Mouse (Mus musculus) gastrocnemius, adult 2 months (tissue): ENCODE data around the gene Clybl. TPM values are rescaled to one million over a fixed set of nuclear protein-coding genes. Genes with fewer than 3 reads are reported as not detected.

Experiments
- DNase-seq: peaks from one replicate; pipeline ENCODE4 v3.0.0; 2022
- H3K27ac ChIP-seq: fragments of 200-600 bp; 2 replicates; pipeline ENCODE4 v1.8.1; 2022; ENCODE audit warnings: mild to moderate bottlenecking
- H3K4me3 ChIP-seq: fragments of 200-600 bp; 2 replicates; pipeline ENCODE4 v1.8.1; 2022; ENCODE audit warnings: mild to moderate bottlenecking, moderate library complexity
- CTCF ChIP-seq: fragments of 200-600 bp; IDR thresholded peaks from 2 replicates; pipeline ENCODE4 v1.8.1; 2022; ENCODE audit warnings: antibody characterized with exemption, mild to moderate bottlenecking, moderate library complexity
- intact Hi-C: fragments of 180-260 bp; cut with DNase I; formaldehyde crosslinking; loops from one replicate; pipeline ENCODE4 v1.15.1; 2025
- total RNA-seq, 2 experiments: library from RNA; stranded (reverse); gene quantifications; 2 replicates each; pipeline ENCODE4 v1.2.3; 2021

Gene Clybl
- total RNA-seq, 2 experiments from 2014 or later, result 52.3 to 68.4 TPM

DNA sequence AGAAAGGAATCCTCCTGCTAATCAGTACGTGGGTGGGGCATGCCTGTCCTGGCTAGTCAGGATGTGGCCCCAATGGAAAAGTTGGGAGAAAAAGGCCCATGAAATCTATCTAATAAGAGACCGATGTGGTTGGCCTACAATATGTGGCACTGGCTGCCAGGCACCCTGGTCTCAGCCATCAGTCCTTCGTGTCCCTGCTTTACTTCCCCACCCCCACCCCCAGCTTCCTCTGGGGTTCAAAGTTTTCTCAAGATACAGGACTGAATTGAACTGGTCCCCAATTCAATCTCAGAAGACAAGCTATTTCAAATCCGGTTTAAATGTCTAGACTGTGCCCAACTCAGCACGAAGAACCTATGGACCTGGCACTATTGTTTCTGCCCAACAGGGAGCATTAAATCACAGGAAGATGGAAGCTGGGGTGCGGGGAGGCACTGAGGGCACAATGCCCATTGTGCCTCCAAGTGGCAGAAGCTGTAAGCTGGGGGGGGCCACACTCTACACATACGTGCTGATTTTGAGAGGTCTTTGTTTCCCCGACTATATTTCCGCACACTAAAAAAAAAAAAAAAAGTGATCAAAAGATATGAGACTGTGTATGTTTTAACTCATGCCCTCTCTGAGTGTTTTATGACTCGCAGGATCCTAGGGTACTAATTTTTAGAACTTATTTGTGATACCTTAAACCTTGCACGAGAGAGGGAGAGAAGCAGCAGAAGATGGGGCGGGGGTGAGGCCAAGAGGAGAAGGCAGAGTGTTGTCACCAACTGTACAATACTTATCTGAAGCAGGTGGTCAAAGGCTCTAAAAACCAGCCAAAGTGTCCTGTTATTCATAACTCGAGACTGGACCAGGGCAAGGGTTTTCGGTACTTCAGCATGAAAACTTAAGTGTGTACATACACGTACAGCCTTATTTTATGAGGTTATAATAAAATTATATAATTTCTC lies 199.7 kb downstream of the Clybl start:
- intact Hi-C loops, result no loop called here
- DNase-seq, result no peak
- H3K4me3 ChIP-seq, result no peak overlapping the region
- H3K27ac ChIP-seq, result no peak overlapping the region
- TF ChIP-seq CTCF, result no peak

DNA sequence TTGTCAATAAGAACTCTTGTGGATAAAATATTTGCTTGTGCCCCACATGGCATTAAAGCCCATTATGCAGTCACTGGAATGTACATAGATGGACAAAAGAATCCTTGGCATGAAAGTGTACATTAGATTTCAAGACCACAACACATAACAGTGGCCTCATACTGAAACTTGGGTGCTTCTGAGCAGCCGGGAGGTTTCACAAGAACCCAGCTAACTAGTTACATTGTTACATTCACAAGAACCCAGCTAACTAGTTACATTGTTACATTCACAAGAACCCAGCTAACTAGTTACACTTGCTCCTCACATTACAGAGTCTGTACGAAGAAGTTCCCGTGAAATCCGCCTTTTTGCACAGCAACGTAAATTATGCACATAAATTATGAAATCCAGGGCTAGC lies 200.8 kb downstream of the Clybl start:
- no peak for DNase-seq
- intact Hi-C loops, result no loop called here

DNA sequence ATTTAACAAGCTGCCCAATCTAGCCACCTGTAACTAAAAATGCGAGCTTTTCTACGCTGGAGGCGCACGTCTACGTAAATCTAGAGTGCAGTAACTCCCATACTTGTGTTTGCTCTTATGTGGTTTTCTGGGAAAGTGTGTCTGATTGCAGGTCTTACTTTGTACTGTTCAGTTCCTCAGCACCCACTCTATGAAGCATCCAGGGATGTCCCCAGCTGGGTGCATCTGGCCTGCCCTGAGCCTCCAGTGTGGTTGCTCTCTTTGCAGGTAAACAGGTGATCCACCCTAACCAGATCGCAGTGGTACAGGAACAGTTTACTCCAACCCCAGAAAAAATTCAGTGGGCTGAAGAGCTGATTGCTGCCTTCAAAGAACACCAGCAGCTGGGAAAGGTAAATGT lies 202.4 kb downstream of the Clybl start:
- intact Hi-C loops, result no loop called here
- Histone ChIP-seq H3K27ac (no peak overlapping the region), H3K4me3 (no peak overlapping the region)
- TF ChIP-seq CTCF, result no peak
- no peak for DNase-seq

More for the DNA sequence above, 200.8 kb downstream of the Clybl start:
- Histone ChIP-seq H3K4me3 (no peak overlapping the region), H3K27ac (no peak overlapping the region)
- no peak for TF ChIP-seq CTCF

DNA sequence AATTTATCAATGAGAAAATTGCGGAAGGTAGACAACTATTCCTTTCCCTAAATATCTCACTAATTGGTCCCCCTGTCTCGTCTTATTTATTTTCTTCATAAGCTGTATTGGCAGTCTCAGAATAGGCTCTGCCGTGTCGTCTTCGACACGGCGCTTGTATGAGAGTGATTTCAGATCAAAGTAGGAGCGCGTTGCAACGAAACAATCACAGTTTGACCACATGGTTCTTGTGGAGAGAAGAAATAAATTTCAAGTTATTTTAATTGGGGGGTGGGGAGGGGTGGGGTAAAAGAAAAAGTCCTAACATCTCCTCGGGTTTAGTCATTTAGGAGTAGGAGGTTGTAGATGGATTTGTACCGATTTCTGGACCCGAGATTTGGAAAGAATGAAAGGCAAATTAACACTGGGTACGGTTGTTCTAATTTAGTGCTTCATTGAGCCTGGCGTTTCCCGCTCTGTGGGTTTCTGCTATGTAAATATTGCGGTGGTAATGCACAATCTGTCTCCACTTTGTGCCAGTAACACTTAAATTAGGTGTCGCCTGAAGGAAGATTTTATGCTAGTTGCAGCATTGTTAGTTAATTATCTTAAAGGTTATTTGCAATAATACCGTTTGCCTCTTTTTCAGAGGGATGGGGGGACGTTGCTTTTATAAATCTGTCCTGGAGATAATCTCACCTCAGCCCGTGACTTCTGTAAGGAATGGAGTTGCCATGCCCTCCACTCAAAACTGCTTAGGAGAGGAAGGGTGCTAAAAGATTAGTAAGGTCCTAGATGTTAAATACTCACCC lies 203.1 kb downstream of the Clybl start:
- no peak overlapping the region for H3K4me3 ChIP-seq
- no peak overlapping the region for H3K27ac ChIP-seq
- intact Hi-C loops, result no loop called here
- no peak for TF ChIP-seq CTCF
- DNase-seq, result no peak

DNA sequence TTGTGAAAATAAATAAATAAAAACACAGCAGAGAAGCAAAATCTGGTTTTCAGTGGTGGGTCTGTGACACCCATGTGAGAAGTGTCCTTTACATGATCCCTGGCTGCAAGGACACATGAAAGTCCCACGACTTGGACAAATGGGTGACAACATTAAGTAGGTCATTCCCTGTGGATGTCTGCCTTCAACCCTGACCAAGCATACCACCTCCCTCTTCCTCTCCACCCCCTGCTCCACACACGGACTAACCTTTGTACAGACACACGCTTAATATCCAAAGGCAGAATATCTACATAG lies 203.7 kb downstream of the Clybl start:
- no peak for DNase-seq
- Histone ChIP-seq H3K27ac (no peak overlapping the region), H3K4me3 (no peak overlapping the region)
- TF ChIP-seq CTCF, result no peak
- intact Hi-C loops, result no loop called here

DNA sequence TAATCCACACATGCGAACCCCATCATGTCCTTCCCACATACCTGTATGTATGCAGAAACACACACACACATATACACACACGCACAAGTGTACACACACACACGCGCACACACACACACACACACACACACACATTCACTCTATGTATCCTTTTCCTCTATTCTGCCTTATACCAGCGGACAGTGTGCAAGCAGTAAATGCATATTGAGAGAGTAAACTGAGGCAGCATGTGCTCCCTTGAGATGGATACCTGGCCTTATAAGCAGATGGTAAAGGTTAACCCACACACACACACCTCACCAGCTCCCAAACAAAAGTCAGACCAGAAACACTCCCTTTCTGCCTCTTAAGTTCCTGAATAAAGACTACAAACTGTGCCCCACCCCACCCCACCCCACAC lies 204.3 kb downstream of the Clybl start:
- Histone ChIP-seq H3K27ac (no peak overlapping the region), H3K4me3 (no peak overlapping the region)
- no peak for DNase-seq
- TF ChIP-seq CTCF, result no peak
- intact Hi-C loops, result no loop called here

DNA sequence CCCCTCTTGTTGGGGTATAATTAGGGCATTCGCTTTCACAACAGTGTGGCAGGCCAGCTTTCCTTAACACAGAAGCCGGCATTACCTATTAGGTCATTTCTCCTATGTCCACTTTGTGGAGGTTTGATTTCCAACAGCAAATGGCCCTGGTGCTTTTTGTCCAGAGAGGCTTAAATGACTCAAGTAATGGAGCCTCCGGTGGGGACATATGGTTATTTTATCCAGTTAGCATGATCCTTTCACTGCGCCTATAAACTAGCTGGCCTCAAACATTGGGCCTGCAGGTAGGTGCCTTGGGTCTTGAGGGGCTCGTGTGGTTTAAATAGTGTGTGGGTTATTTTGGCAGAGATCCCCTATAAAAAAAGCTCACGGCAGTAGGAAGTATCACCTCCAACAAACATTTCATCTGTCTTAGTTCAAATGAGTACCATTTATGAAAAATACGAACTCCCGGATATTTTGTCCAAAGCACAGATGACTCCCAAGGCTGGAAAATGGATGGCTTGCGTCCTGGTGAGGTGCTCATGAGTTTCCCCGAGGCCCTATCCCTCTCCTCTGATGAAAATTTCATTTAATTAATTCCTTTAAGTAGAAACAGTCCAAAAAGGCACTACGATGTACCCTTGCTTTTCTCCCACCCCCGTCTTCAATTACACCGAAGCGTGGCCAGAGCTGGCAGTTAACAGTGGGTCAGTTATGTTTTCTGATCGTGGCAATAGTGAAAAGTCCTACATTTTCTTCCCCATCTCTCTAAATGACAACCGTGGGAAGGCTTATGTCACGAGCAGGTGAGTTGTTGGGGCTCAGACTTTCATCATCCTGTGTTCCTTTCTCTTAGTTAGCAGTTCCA lies 205.0 kb downstream of the Clybl start:
- no peak for TF ChIP-seq CTCF
- H3K4me3 ChIP-seq, result no peak overlapping the region
- DNase-seq, result no peak
- H3K27ac ChIP-seq, result no peak overlapping the region
- intact Hi-C loops, result no loop called here

DNA sequence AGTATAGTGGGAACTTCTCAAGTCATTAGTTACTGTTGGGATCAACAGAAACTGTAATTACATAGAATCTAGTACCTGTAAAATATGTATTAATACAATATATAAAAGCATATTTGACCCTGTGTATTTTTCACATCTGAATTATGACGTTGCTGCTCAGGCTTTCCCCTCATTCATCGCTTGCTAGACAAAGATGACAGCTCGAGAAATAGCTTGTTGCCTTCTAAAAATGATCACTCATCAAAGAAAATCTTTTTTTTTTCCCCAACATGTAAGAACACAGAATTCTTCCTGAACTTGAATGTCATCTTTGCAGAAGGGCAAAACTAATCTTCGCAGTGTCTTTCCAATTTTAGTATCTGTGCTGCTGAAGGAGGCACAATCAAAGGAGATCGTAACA lies 206.3 kb downstream of the Clybl start:
- Histone ChIP-seq H3K27ac (no peak overlapping the region), H3K4me3 (no peak overlapping the region)
- DNase-seq, result no peak
- intact Hi-C loops, result no loop called here
- TF ChIP-seq CTCF, result no peak

DNA sequence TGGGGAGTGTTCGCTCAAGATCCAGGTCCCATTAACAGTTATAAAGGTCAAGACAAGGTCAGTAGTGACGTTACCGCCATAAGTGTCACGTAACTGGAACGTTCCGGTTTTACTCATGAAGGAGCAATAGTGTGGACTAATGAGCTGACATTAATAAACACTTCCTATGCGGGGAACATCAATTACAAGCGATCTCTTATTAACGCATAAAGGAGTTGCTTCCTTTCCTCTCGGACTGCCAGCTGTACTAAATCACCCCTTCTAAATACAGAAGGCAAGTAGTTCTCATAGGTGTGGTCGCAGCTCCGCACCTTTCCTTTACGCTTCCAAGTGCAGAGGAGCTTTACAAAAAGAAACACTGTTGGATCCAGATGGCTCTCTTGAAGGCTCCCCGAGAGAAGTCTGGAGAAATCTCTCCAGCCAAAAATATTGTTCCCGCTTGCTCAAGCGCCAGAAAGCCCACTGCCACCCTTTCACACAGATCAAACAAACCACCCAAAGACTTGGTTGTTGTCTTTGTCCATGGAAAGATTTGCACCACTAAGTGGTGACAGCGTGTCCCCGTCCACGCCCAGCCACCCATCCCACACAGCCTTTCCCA lies 207.0 kb downstream of the Clybl start:
- intact Hi-C loops, result no loop called here
- H3K27ac ChIP-seq, result no peak overlapping the region
- H3K4me3 ChIP-seq, result no peak overlapping the region
- no peak for DNase-seq
- no peak for TF ChIP-seq CTCF

DNA sequence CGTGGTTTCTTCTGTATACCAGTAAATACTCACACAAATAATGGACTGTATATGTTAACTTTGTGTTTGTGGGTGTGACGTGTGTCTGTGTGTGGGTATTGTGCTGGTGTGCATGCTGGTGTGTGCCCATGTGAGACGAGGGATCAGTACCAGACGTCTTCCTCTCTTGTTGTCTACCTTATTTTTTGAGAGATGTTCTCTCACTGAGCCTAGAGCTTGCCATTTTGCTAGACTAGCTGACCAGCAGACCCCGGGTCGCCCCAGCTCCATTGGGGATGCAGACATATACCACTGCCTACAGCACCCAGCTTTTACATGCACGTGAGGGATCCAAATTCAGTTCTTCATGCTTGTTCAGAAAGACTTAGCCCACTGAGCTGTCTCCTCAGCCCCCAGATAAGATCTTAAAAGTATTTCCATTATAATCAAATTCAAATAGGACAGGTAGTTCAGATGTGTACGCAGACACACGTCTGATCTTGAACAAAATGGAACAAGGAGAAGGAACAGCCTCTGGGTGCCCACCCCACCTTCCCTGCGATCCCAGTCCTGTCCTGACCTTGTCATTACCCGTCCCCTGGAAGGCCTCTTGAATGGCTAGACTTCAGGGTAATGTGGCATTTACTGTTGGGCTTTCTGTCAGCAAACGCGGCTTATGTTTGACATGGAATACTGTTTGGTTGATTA lies 208.3 kb downstream of the Clybl start:
- no peak for TF ChIP-seq CTCF
- Histone ChIP-seq H3K4me3 (no peak overlapping the region), H3K27ac (no peak overlapping the region)
- intact Hi-C loops, result no loop called here
- no peak for DNase-seq

DNA sequence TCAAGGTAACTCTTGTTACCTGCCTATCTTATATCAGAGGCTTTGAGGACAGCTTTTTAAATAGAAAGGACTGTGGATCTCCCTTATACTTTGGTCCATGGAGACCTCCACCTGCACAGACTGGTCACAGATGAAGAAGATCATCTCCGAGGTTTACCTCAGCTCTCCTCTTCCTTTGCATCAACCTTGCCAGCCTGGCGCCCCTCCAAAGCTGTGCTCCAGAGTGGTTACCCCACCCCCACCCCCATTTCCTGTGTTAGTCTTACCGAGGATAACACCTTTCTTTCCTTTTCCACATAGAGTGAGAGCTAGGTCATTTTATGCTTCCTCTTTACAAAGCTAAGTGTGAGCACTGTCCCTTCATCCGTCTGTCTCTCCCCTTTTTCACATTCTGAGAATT lies 209.4 kb downstream of the Clybl start:
- no peak for TF ChIP-seq CTCF
- H3K27ac ChIP-seq, result no peak overlapping the region
- intact Hi-C loops, result no loop called here
- DNase-seq, result no peak
- H3K4me3 ChIP-seq, result no peak overlapping the region

DNA sequence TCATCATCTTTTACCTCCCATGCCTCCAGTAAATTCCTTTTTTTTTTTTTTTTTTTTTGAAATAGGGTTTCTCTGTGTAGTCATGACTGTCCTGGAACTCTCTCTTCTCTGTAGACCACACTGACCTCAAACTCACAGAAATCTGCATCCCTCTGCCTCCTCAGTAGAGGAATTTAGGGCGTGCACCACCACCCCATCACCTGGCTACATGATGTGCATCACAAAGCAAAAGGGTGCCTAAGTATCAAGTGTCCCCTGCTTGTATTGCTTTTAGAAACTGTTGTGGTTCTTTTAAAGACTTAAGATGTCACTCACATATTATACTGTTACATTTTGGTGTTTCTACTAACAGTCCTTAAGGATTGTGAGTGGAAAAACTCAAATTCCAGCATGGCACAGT lies 211.6 kb downstream of the Clybl start:
- TF ChIP-seq CTCF, result no peak
- intact Hi-C loops, result no loop called here
- H3K4me3 ChIP-seq, result no peak overlapping the region
- DNase-seq, result no peak
- no peak overlapping the region for H3K27ac ChIP-seq
